Comparison of ENCODE assay signal across 9 mouse cellular contexts in genomic region chr4:44669485-44670181, GRCm38 (mm10). TPM values are rescaled to one million over a fixed set of nuclear protein-coding genes. Genes with fewer than 3 reads are reported as not detected.
DNase-seq lines count a peak whose midpoint lies in the region; ATAC-seq lines count a peak whose summit lies in the region.
"Had no signal": no experiment of that assay in that cellular context is flagged by ENCODE, and none has a peak within 500 bp of the region (broad histone marks: within the 10 kb centered on the region; RNA-seq: fewer than 3 reads in every experiment).

No protein-coding gene starts in this region.

- H3K27me3 ChIP-seq in heart, embryonic 12.5 days (replicated peaks): peaks cover 65% of the 10 kb centered on the region

- peak; percentile 16 to 47 for DNase-seq in heart, postnatal 10 days
- DNase-seq in right cerebral cortex, postnatal 4 days: peak; percentile 24
- no peak for DNase-seq in right cerebral cortex, adult 2 months (ENCODE audit: low spot score in 2 of 2)
- DNase-seq in forelimb bud, embryonic 11.5 days (ENCODE audit: low read depth, low spot score): peak; percentile 39
- peak; percentile 62 for DNase-seq in thymus, postnatal 4 days
- DNase-seq in gastrocnemius, postnatal 4 days (ENCODE audit: low spot score in 2 of 2): no peak
- DNase-seq in gastrocnemius, postnatal 36 days: no peak

- H3K36me3 ChIP-seq in heart, embryonic 12.5 days: no peaks in the 10 kb centered on the region
- H3K36me3 ChIP-seq: heart, embryonic 13.5 days had no signal

- 82% methylated on average over 7 of the region's 7 CpGs for WGBS in heart, embryonic 12.5 days

- no peak overlapping the region for H3K4me3 ChIP-seq in heart, embryonic 12.5 days
- H3K4me3 ChIP-seq: heart, embryonic 13.5 days had no signal

- intact Hi-C loops in heart, postnatal 10 days (cut with DNase I): loop anchor here (1.0 kb wide), 2 partner anchors 92 to 105 kb away; no protein-coding TSS in a partner anchor
- intact Hi-C loops in gastrocnemius, postnatal 36 days (cut with DNase I): loop anchor here (5.0 kb wide), 1 partner anchor 102 kb away; no protein-coding TSS in a partner anchor

- ATAC-seq in heart, embryonic 12.5 days (ENCODE audit: insufficient number of reproducible peaks, low FRiP score): no peak

- H3K9me3 ChIP-seq in heart, embryonic 12.5 days (replicated peaks): 0 out of 2 replicates have a peak, but pooled peaks cover 5% of the 10 kb centered on the region
- H3K9me3 ChIP-seq: heart, embryonic 13.5 days had no signal

- no peak overlapping the region for H3K27ac ChIP-seq in heart, embryonic 12.5 days (ENCODE audit: poor library complexity, severe bottlenecking)
- H3K27ac ChIP-seq: heart, embryonic 13.5 days had no signal

- no peak overlapping the region for H3K9ac ChIP-seq in heart, embryonic 12.5 days
- H3K9ac ChIP-seq: heart, embryonic 13.5 days had no signal

- H3K4me2 ChIP-seq in heart, embryonic 12.5 days: no peak overlapping the region
- H3K4me2 ChIP-seq: heart, embryonic 13.5 days had no signal

- H3K4me1 ChIP-seq in heart, embryonic 12.5 days (replicated peaks): peaks cover 4% of the 10 kb centered on the region

RNA-seq across cellular contexts. Expression of gene Pax5, which starts 40.7 kb away (rescaled TPM):
- 1 to 10 TPM; 1.1 to 1.2 TPM for total RNA-seq in heart, postnatal 10 days (2021)
- not detected in 2 replicates for polyA plus RNA-seq in heart, embryonic 12.5 days (2016; fragmentation: Nextera tagmentation; extraction: Ambion mirVana)
- 1 to 10 TPM in 1 of 2 experiments, under 1 TPM in 1; 0.34 to 1.4 TPM for total RNA-seq in gastrocnemius, postnatal 4 days (2021)
- total RNA-seq in gastrocnemius, postnatal 36 days (2021): not detected

Comparison
In these comparisons a context has a peak if more than half of its experiments do, and no peak if none do; other contexts are left out.
1. DNase-seq: peak in heart, postnatal 10 days (2 of 2), right cerebral cortex, postnatal 4 days (single experiment), forelimb bud, embryonic 11.5 days (single experiment) and thymus, postnatal 4 days (single experiment); none in right cerebral cortex, adult 2 months (0 of 2), gastrocnemius, postnatal 4 days (0 of 2) and gastrocnemius, postnatal 36 days (0 of 2).